Mouse (Mus musculus) midbrain, embryonic 13.5 days (tissue): Measurements from ENCODE around the gene Klk11. TPM values are rescaled to one million over a fixed set of nuclear protein-coding genes. Genes with fewer than 3 reads are reported as not detected.

Experiments used
- ATAC-seq: fragments of 200-750 bp; cut with Nextera tagmentation; 2 replicates; pipeline ENCODE4 v1.8.0; 2017; ENCODE audit warnings: mild to moderate bottlenecking, moderate TSS enrichment, moderate library complexity
- H3K27ac ChIP-seq: fragments of 300-500 bp; sonication (generic); 2 replicates; pipeline ENCODE4 v1.5.1; 2015; ENCODE audit warnings: inconsistent platforms, mild to moderate bottlenecking, moderate library complexity
- H3K27me3 ChIP-seq: fragments of 300-500 bp; sonication (generic); 2 replicates; pipeline ENCODE4 v1.6.1; 2015; ENCODE audit warnings: mild to moderate bottlenecking, inconsistent platforms
- H3K36me3 ChIP-seq: fragments of 300-500 bp; sonication (generic); 2 replicates; pipeline ENCODE4 v1.6.1; 2015; ENCODE audit warnings: mild to moderate bottlenecking, inconsistent platforms
- H3K4me1 ChIP-seq: fragments of 300-500 bp; sonication (generic); replicated peaks from 2 replicates; pipeline ENCODE4 v1.6.1; 2015; ENCODE audit warnings: inconsistent platforms
- H3K4me2 ChIP-seq: fragments of 300-500 bp; sonication (generic); replicated peaks from 2 replicates; pipeline ENCODE4 v1.6.1; 2015; ENCODE audit warnings: moderate library complexity, mild to moderate bottlenecking, inconsistent platforms
- H3K4me3 ChIP-seq: fragments of 300-500 bp; sonication (generic); replicated peaks from 2 replicates; pipeline ENCODE4 v1.5.1; 2015; ENCODE audit warnings: mild to moderate bottlenecking, inconsistent platforms
- H3K9ac ChIP-seq: fragments of 300-500 bp; sonication (generic); replicated peaks from 2 replicates; pipeline ENCODE4 v1.6.1; 2015; ENCODE audit warnings: mild to moderate bottlenecking, inconsistent platforms
- H3K9me3 ChIP-seq: fragments of 300-500 bp; sonication (generic); 2 replicates; pipeline ENCODE4 v1.6.1; 2016; ENCODE audit warnings: mild to moderate bottlenecking, inconsistent platforms
- WGBS: fragments of 180-500 bp; shearing (Covaris S2); methylation state at CpG from one replicate; pipeline ENCODE4 v1.1.7; 2015; 5-methylcytosine and 5-hydroxymethylcytosine counted together
- polyA plus RNA-seq: library from polyadenylated mRNA; unstranded; fragments of >200 nt; fragmentation: Nextera tagmentation; extraction: Ambion mirVana; gene quantifications from 2 replicates; pipeline ENCODE4 v1.2.1, GENCODE M21; 2015

Gene Klk11
- polyA plus RNA-seq, 1 experiment from 2014 or later: not detected

DNA sequence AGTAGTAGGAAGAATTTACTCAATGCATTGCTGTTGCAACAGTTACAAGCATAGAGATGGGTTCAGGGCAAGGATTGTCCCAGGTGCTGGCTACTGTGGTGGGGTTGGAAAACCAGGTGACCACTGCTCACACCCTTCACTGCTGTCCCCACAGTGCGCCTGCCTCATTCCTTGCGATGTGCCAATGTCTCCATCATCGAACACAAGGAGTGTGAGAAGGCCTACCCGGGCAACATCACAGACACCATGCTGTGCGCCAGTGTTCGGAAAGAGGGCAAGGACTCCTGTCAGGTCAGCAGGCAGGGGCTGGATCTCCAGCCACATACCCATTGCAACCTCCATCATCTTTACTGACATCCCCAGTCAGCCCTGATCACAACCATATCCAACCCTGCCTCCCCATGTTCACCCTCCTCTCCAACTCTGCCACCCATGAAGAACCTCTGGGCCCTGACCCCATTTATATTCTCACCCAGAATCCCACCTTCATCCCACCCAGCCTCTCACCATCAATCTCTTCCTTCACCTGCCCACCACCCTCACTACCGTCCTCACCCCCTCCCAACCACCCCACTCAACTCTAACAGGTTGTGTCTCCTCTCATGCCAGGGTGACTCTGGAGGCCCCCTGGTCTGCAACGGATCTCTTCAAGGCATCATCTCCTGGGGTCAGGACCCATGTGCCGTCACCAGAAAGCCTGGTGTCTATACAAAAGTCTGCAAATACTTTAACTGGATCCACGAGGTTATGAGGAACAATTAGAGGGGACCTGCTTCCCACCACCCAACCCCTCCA lies 4.0 kb downstream of the Klk11 start:
- WGBS: 87% methylated on average over 10 of the region's 10 CpGs
- no peak for ATAC-seq

DNA sequence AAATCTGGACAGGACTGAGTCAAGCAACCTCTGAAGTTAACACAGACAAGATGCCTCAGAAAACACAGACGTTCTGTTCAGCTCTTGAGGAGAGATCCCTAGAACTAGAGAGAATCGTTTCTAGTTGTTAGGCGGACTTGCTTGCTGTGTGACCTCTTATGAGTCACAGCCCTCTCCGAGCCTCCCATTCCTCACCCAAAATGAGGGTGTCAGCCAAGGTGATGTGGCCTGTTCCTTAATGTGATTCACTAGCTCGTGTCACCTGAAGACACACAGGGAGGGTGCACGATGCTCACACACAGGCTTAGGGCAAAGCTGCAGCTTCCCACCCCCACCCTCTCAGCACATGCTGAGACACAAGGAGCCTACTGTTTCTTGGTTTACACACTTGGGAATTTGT lies 5.8 kb downstream of the Klk11 start:
- ATAC-seq: no peak
- Histone ChIP-seq H3K9me3 (no peaks in the 10 kb centered on the region), H3K4me1 (peaks cover 7% of the 10 kb centered on the region), H3K9ac (no peak overlapping the region), H3K36me3 (no peaks in the 10 kb centered on the region), H3K4me3 (no peak overlapping the region), H3K27ac (no peak overlapping the region), H3K27me3 (peaks cover 7% of the 10 kb centered on the region), H3K4me2 (no peak overlapping the region)
- WGBS: 74% methylated on average over 6 of the region's 6 CpGs

More for the DNA sequence above, 4.0 kb downstream of the Klk11 start:
- Histone ChIP-seq H3K27me3 (peaks cover 5% of the 10 kb centered on the region), H3K4me3 (no peak overlapping the region), H3K4me1 (peaks cover 12% of the 10 kb centered on the region), H3K9me3 (no peaks in the 10 kb centered on the region), H3K27ac (no peak overlapping the region), H3K9ac (no peak overlapping the region), H3K36me3 (no peaks in the 10 kb centered on the region), H3K4me2 (no peak overlapping the region)

DNA sequence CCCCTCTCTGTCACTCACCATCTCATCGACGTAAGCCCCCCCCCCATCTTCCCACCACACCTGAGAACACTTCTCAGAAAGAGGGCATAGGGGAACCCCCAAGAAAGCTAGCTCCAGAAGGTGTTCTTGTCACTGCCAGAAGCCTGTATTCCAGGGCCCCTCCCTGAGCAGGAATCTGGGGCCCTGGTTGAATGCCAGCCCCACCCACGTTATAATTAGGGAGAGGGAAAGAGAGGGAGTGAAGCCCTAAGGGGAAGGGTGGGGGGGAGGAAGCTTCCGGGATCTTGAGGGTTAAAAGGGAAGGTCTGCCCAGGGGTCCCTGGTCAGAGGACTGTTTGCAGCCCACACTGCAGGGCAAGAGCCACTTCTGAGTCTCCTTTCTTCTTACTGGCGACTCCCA lies 6.3 kb downstream of the Klk11 start, which contains the start of gene Klk10:
Gene Klk10 (plus strand): TSS at position 290 of the 400 bp plus-strand sequence.
- Histone ChIP-seq H3K4me3 (no peak within 1 kb of the TSS), H3K9ac (no peak within 1 kb of the TSS), H3K4me2 (no peak within 1 kb of the TSS), H3K9me3 (no peaks in the 10 kb centered on the region), H3K36me3 (no peaks in the 10 kb centered on the region), H3K27me3 (peaks cover 7% of the 10 kb centered on the region), H3K4me1 (peaks cover 7% of the 10 kb centered on the region), H3K27ac (no peak within 1 kb of the TSS)
- WGBS: 52% methylated on average over 5 of the region's 5 CpGs
- ATAC-seq: no peak

DNA sequence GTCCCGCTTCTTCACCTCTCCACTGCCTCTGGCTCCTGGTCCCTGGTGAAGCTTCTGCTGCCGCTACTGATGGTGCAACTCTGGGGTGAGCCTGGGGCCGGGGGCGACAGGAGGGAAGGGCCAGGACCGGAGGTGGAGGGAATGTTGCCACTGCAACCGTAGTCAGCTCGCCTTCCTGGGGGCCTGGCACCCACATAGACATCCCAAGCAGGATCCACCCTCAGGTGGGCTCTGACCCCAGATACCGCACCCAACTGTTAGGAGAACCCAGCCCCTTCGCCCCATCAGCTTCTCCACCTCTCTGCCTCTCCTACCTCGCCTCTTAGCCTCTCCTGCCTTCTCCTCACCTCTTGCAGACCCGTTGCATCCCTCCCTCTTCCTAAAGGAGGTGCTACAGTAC lies 7.1 kb downstream of the Klk11 start:
- ATAC-seq: no peak
- no peaks in the 10 kb centered on the region for H3K36me3 ChIP-seq
- no peaks in the 10 kb centered on the region for H3K9me3 ChIP-seq
- no peak overlapping the region for H3K27ac ChIP-seq
- H3K4me2 ChIP-seq: no peak overlapping the region
- H3K9ac ChIP-seq: no peak overlapping the region
- H3K4me3 ChIP-seq: no peak overlapping the region
- peaks cover 7% of the 10 kb centered on the region for H3K27me3 ChIP-seq
- H3K4me1 ChIP-seq: peaks cover 7% of the 10 kb centered on the region
- WGBS: 90% methylated on average over 11 of the region's 11 CpGs

DNA sequence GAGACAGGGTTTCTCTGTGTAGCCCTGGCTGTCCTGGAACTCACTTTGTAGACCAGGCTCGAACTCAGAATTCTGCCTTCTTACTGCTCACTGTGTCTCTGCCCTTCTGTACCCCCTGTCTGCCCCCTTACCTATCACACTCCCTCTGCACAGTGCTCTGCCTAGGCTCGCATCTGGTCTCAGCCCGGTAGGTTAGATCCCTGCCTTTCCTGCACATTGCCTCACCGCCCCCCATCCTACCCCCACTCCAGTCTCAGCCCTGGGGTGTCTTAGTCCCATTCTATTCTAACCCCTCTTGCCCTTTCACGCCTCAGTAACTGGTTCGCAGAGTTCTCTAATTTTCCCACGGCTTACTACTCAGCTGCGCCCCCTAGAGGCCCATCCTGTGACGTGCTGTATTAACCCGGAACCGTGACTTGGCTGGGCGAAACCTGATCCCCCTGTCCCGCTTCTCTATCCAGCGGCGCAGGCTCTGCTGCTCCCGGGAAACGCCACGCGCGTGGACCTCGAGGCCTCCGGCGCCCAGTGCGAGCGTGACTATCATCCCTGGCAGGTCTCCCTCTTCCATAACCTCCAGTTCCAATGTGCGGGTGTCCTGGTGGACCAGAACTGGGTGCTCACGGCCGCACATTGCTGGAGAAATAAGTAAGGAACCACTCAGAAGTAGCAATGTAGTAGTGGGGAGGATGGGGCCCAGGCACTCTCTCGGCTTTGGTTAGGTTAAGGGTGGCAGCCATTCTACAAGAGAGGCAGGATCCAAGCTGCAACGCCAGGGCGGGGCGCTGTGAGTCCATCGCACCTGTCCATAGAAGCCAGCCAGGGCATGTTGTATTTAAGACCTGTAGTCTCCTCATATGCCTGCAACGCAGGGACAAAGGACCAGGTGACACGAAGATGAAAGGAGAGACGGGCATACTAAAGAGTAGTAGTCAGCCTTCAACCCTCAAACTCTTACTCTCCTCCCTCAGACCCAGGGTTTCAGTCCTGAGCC lies 8.2 kb downstream of the Klk11 start:
- no peak overlapping the region for H3K27ac ChIP-seq
- 7% methylated on average over 36 of the region's 36 CpGs for WGBS

DNA sequence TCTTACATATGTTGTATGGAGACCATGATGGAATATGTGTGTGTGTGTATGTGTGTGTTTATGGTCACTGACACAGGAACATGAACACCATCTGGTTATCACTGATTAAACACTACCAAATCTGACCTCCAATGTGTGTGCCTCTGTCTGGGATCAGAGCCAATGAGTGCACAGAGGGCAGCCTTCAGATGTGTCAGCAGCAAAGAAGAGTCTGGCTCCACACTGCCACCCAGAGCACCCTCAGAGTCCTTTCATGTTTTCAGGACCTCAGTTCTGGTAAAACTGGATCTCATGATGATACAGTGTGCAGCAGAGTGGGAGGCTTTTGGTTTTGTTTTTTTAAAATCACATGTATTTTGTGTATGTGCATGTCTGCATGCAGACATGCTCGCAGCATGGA lies 10.9 kb downstream of the Klk11 start:
- no peak overlapping the region for H3K9ac ChIP-seq
- no peak overlapping the region for H3K27ac ChIP-seq
- no peak overlapping the region for H3K4me3 ChIP-seq
- H3K4me2 ChIP-seq: no peak overlapping the region
- H3K36me3 ChIP-seq: no peaks in the 10 kb centered on the region
- peaks cover 7% of the 10 kb centered on the region for H3K4me1 ChIP-seq
- peaks cover 7% of the 10 kb centered on the region for H3K27me3 ChIP-seq
- no peak for ATAC-seq
- WGBS: 77% methylated on average over 1 of the region's 1 CpGs
- no peaks in the 10 kb centered on the region for H3K9me3 ChIP-seq

More for the DNA sequence above, 8.2 kb downstream of the Klk11 start:
- H3K4me1 ChIP-seq: peaks cover 7% of the 10 kb centered on the region
- peak overlapping the region; percentile 61 for H3K4me2 ChIP-seq
- H3K9ac ChIP-seq: peak overlapping the region; percentile 56; the same call in 1 of the 2 replicates
- peak; percentile 70 for ATAC-seq
- H3K27me3 ChIP-seq: peaks cover 7% of the 10 kb centered on the region
- peak overlapping the region; percentile 36 for H3K4me3 ChIP-seq
- no peaks in the 10 kb centered on the region for H3K9me3 ChIP-seq
- H3K36me3 ChIP-seq: no peaks in the 10 kb centered on the region

DNA sequence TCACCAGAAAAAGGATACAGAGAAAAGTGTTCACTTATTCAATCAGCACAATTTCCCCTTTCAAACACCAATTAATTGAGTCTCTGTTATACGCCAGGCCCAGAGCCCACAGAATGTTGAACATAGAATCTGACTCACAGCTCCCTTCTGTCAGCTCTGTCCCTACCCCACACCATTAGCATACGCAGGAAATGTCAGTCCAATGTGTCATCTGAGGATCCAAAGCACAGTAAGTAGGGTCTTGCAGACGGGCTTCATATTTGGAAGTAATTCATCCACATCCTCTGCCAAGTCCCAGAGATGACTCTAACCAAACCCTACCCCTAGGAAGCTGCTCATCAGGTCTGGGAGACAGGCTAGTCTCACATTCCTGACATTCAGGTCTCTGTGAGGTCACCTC lies 13.7 kb downstream of the Klk11 start:
- Histone ChIP-seq H3K4me3 (no peak overlapping the region), H3K36me3 (no peaks in the 10 kb centered on the region), H3K4me1 (no peaks in the 10 kb centered on the region), H3K4me2 (no peak overlapping the region), H3K9ac (no peak overlapping the region), H3K9me3 (no peaks in the 10 kb centered on the region), H3K27me3 (peaks cover 5% of the 10 kb centered on the region), H3K27ac (no peak overlapping the region)
- WGBS: 81% methylated on average over 3 of the region's 3 CpGs
- ATAC-seq: no peak

DNA sequence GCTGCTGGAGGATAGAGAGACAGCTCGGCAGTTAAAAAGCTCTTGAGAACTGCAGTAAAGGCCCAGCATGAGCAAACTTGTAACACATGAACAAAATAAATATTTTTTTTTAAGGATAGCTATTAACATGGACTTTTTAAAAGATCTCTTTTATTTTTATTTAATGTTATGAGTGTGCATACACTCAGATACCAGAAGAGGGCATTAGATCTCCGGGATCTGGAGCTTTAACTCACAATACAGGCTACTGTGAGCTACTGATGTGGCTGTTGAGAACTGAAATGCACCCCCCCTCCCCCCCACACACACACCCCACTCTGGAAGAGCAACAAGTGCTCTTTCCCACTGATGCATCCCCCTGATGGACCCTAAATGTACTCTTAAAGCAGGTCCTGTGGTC lies 14.9 kb downstream of the Klk11 start:
- ATAC-seq: no peak
- H3K36me3 ChIP-seq: no peaks in the 10 kb centered on the region
- H3K4me3 ChIP-seq: no peak overlapping the region
- H3K9ac ChIP-seq: no peak overlapping the region
- no peaks in the 10 kb centered on the region for H3K9me3 ChIP-seq
- H3K4me1 ChIP-seq: no peaks in the 10 kb centered on the region
- WGBS: 71% methylated on average over 2 of the region's 2 CpGs
- no peaks in the 10 kb centered on the region; the same call in 1 of the 2 replicates for H3K27me3 ChIP-seq
- no peak overlapping the region for H3K4me2 ChIP-seq
- no peak overlapping the region for H3K27ac ChIP-seq

DNA sequence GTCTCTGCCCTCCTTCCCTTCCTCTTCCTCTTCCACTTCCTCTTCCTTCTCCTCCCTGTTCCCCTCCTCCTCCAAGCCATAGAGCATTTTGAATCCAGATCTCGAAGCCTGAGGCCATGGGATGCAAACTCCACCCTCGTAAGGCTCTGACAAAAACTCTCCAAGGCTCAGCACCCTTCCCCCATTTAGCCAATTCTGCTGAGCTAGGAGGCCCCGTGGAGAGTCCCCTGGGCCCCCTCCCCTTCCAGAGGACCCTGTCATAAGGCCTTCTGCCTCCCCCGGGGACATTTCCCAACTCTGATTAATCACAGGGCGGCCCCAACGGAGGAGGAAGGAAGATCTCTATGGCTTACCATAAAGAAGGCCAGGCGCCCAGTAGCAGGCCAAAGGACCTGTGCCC lies 17.2 kb downstream of the Klk11 start, which contains the start of gene Klk9:
Gene Klk9 (plus strand): TSS at position 301 of the 400 bp plus-strand sequence.
- 83% methylated on average over 7 of the region's 7 CpGs for WGBS

DNA sequence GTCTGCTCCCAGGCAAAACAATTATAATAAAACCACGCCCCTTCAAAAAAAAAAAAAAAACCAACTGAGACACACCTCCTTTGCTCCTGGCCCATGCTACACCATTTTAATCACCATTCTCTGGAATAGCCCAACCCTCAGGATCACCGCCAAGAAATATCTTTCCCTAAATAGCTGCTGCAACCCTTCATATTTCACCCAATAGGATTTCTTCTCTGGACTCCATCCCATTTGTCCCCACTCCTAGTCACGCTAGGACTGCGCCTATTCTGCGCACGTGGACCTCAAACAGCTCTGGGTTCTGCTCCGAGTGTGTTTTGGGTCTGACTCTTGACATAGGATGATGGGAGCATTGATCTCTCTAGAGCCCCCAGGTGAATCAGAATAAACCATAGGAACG lies 22.0 kb downstream of the Klk11 start:
- ATAC-seq: 0 out of 2 replicates have a peak, but pooled peaks have one; percentile 3
- WGBS: 9% methylated on average over 8 of the region's 8 CpGs
- peak overlapping the region; percentile 49 for H3K4me3 ChIP-seq
- peaks cover 17% of the 10 kb centered on the region for H3K4me1 ChIP-seq
- no peaks in the 10 kb centered on the region for H3K9me3 ChIP-seq
- no peak overlapping the region for H3K27ac ChIP-seq
- H3K27me3 ChIP-seq: peaks cover 45% of the 10 kb centered on the region
- H3K4me2 ChIP-seq: peak overlapping the region; percentile 78
- 0 out of 2 replicates have a peak overlapping the region, but pooled peaks have one; percentile 51 for H3K9ac ChIP-seq
- no peaks in the 10 kb centered on the region for H3K36me3 ChIP-seq

More for the DNA sequence above, 17.2 kb downstream of the Klk11 start, which contains the start of gene Klk9:
- no peak within 1 kb of the TSS for H3K27ac ChIP-seq
- no peak within 1 kb of the TSS for H3K9ac ChIP-seq
- H3K4me3 ChIP-seq: no peak within 1 kb of the TSS
- no peak within 1 kb of the TSS for H3K4me2 ChIP-seq
- peaks cover 20% of the 10 kb centered on the region for H3K27me3 ChIP-seq
- peaks cover 8% of the 10 kb centered on the region for H3K4me1 ChIP-seq
- H3K9me3 ChIP-seq: no peaks in the 10 kb centered on the region
- ATAC-seq: no peak
- no peaks in the 10 kb centered on the region for H3K36me3 ChIP-seq

DNA sequence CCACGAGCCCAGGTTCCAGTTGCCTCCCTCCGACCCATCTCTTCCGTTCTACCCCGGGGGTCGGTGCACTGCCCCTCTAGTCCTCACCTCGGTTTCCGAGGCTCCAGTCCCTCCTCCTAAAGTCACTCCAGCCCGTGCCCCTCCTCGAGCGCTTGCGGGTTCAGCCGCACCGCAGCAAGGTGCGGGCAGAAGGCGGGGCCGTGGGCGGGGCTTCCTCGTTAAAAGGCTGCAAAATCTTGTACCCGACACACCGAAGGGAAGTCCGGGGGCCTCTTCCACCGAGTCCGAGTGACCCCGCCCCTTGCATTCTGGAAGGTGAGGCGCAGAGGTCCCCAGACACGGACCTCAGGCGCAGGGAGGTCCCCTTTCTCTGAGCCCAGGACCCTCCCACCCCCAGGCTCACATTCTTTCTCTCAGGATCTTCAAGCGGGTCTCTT lies 22.9 kb downstream of the Klk11 start, which contains the start of gene Klk8:
Gene Klk8 (plus strand): TSS at position 245 of the 437 bp plus-strand sequence.
- H3K27ac ChIP-seq: no peak within 1 kb of the TSS
- peak within 1 kb of the TSS; percentile 51 for H3K9ac ChIP-seq
- H3K9me3 ChIP-seq: no peaks in the 10 kb centered on the region
- H3K36me3 ChIP-seq: no peaks in the 10 kb centered on the region
- peaks cover 17% of the 10 kb centered on the region for H3K4me1 ChIP-seq
- ATAC-seq: peak; percentile 46
- peak within 1 kb of the TSS; percentile 49 for H3K4me3 ChIP-seq
- peaks cover 45% of the 10 kb centered on the region for H3K27me3 ChIP-seq
- H3K4me2 ChIP-seq: peak within 1 kb of the TSS; percentile 78
- under 1% methylated on average over 28 of the region's 28 CpGs for WGBS
